Mouse (Mus musculus) kidney, embryonic 16.5 days (tissue): ENCODE results near the gene Ccdc130. TPM values are rescaled to one million over a fixed set of nuclear protein-coding genes. Genes with fewer than 3 reads are reported as not detected.

Source experiments
- ATAC-seq: fragments of 200-750 bp; cut with Nextera tagmentation; 2 replicates; pipeline ENCODE4 v1.8.0; 2017; ENCODE audit warnings: moderate TSS enrichment; ENCODE audit not compliant: low FRiP score, low TSS enrichment
- H3K27ac ChIP-seq: fragments of 300-500 bp; sonication (generic); 2 replicates; pipeline ENCODE4 v1.5.1; 2014; ENCODE audit warnings: low read length
- H3K27me3 ChIP-seq: fragments of 300-500 bp; sonication (generic); 2 replicates; pipeline ENCODE4 v1.6.1; 2014; ENCODE audit warnings: low read length, control low read depth, mixed read lengths; ENCODE audit not compliant: insufficient read depth
- H3K36me3 ChIP-seq: fragments of 300-500 bp; sonication (generic); 2 replicates; pipeline ENCODE4 v1.6.1; 2014; ENCODE audit warnings: low read length, control low read depth, mixed read lengths; ENCODE audit not compliant: insufficient read depth
- H3K4me1 ChIP-seq: fragments of 300-500 bp; sonication (generic); 2 replicates; pipeline ENCODE4 v1.6.1; 2014; ENCODE audit warnings: low read length, control low read depth, mixed read lengths; ENCODE audit not compliant: insufficient read depth
- H3K4me2 ChIP-seq: fragments of 300-500 bp; sonication (generic); replicated peaks from 2 replicates; pipeline ENCODE4 v1.6.1; 2014; ENCODE audit warnings: low read depth, low read length
- H3K4me3 ChIP-seq: fragments of 300-500 bp; sonication (generic); 2 replicates; pipeline ENCODE4 v1.5.1; 2014; ENCODE audit warnings: mild to moderate bottlenecking, low read length
- H3K9ac ChIP-seq: fragments of 300-500 bp; sonication (generic); replicated peaks from 2 replicates; pipeline ENCODE4 v1.6.1; 2014; ENCODE audit warnings: low read length
- H3K9me3 ChIP-seq: fragments of 300-500 bp; sonication (generic); 2 replicates; pipeline ENCODE4 v1.6.1; 2016; ENCODE audit warnings: low read length, control low read depth
- WGBS: fragments of 180-500 bp; shearing (Covaris S2); extraction: QIAGEN DNeasy Blood & Tissue Kit; methylation state at CpG from one replicate; pipeline ENCODE4 v1.1.7; 2014; 5-methylcytosine and 5-hydroxymethylcytosine counted together
- polyA plus RNA-seq: library from polyadenylated mRNA; unstranded; fragments of >200 nt; fragmentation: Nextera tagmentation; extraction: Ambion mirVana; gene quantifications from 2 replicates; pipeline ENCODE4 v1.2.1, GENCODE M21; 2015

The Ccdc130 gene
- polyA plus RNA-seq, 1 experiment from 2014 or later, result 20.5 TPM

DNA sequence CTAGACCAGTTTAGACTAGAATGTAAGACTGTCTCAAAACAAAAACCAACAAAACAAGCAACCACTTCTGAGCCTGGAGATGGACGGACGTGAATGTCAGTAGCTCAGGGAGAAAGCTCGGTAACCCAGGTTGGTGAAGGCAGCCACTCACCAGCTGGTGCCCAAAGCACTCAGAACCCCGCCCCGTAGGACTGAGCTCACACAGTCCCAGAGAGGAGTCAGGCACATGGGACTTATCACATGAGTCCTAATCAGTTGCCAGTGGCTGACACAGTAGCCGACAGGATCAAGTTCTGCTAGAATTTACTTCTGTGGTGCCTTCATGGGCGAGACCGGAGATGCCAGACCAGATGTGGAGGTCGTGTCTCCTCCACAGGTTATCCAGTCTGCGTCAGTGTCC is 10.6 kb upstream of the Ccdc130 start:
- no peak overlapping the region for H3K9ac ChIP-seq
- no peaks in the 10 kb centered on the region for H3K27me3 ChIP-seq
- no peak overlapping the region for H3K27ac ChIP-seq
- H3K4me3 ChIP-seq, result no peak overlapping the region
- no peaks in the 10 kb centered on the region for H3K36me3 ChIP-seq
- no peaks in the 10 kb centered on the region for H3K9me3 ChIP-seq
- 63% methylated on average over 10 of the region's 10 CpGs for WGBS
- no peak for ATAC-seq
- no peak overlapping the region for H3K4me2 ChIP-seq
- peaks cover 7% of the 10 kb centered on the region; the same call in 1 of the 2 replicates for H3K4me1 ChIP-seq

DNA sequence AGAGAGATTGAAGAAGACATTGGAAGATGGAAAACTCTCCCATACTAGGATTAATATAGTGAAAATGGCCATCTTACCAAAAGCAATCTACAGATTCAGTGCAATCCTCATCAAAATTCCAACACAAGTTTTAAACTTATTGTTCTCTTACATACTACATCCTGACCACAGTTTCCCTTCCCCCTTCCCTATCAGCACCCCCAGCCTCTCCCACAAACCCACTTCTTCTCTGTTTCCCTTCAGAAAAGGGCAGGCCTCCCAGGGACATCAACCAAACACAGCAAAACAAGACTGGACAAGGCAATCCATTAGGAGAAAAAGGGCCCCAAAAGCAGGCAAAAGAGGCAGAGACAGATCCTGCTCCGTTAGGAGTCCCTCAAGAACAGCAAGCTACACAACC is 6.3 kb upstream of the Ccdc130 start:
- WGBS, result 74% methylated on average over 1 of the region's 1 CpGs
- H3K27me3 ChIP-seq, result no peaks in the 10 kb centered on the region
- no peak overlapping the region for H3K27ac ChIP-seq
- no peaks in the 10 kb centered on the region for H3K9me3 ChIP-seq
- H3K4me3 ChIP-seq, result no peak overlapping the region
- no peaks in the 10 kb centered on the region for H3K36me3 ChIP-seq
- no peak overlapping the region for H3K9ac ChIP-seq
- H3K4me2 ChIP-seq, result no peak overlapping the region
- ATAC-seq, result no peak
- no peaks in the 10 kb centered on the region; the same call in 1 of the 2 replicates for H3K4me1 ChIP-seq

DNA sequence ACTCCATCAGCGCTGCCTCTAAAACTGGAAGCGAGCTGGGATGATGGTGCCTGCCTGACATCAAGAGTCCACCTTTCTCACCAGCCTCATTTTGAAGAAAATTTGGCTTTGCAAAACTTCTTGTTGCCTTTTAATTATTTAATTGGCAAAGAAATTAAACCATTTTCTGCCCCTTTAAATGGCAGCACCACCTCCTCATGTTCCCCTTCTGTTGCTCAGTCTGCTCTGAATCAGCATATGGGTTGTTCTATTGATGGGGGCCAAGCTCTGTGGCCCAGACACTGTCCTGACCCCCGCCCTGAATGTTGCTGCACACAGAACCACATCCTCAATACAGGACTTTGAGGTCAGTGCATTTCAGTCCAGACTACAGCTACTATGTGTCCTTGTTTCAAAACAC is 3.8 kb upstream of the Ccdc130 start:
- Histone ChIP-seq H3K4me3 (no peak overlapping the region), H3K9me3 (no peaks in the 10 kb centered on the region), H3K4me2 (no peak overlapping the region), H3K27me3 (no peaks in the 10 kb centered on the region), H3K9ac (no peak overlapping the region), H3K4me1 (peaks cover 7% of the 10 kb centered on the region), H3K27ac (no peak overlapping the region), H3K36me3 (no peaks in the 10 kb centered on the region)
- 81% methylated on average over 3 of the region's 3 CpGs for whole genome bisulfite sequencing
- ATAC-seq, result no peak

DNA sequence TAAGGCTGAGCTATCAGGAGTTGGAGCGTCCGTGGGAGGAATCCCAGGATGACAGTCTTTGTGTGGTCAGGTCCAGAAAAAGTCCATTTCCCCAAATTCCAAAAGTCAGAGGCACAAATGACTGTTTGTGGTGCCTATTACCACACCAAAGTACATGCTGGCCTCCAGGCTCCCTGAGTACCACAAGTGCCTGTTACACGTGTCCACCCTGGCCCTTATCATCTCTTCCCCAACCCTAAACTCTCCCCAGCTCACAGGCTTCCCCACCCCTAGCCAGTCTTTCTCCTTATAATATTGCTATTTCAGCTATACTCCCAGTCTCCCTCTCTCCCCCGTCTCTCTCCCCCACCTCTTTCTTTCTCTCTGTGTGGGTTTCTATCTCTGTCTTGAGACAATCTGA is 2.1 kb upstream of the Ccdc130 start:
- Histone ChIP-seq H3K9me3 (no peaks in the 10 kb centered on the region), H3K27me3 (no peaks in the 10 kb centered on the region), H3K27ac (no peak overlapping the region), H3K4me1 (peaks cover 7% of the 10 kb centered on the region), H3K4me2 (no peak overlapping the region), H3K4me3 (no peak overlapping the region), H3K36me3 (no peaks in the 10 kb centered on the region), H3K9ac (no peak overlapping the region)
- ATAC-seq, result no peak
- 82% methylated on average over 4 of the region's 4 CpGs for WGBS

DNA sequence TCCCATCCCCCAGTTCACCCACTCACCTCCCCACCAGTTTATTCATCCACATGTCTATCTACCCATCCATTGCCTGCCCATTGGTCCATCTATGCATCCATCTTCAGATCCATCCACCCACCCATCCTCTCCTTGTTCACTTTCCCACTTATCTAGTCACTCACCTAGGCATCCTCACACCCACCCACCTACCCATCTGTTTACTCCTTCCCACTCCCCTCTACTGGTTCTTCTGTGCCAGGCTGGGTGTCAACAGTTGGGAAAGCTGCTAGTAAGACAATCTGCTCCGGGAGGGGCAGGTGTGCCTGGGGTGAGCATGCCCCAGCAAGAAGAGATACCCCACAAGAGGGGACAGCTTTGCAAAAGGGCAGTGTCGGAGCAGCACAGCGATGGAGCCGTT is 9.1 kb downstream of the Ccdc130 start:
- peaks cover 12% of the 10 kb centered on the region for H3K4me1 ChIP-seq
- H3K27ac ChIP-seq, result no peak overlapping the region
- H3K9ac ChIP-seq, result no peak overlapping the region
- no peak overlapping the region for H3K4me2 ChIP-seq
- H3K9me3 ChIP-seq, result no peaks in the 10 kb centered on the region
- WGBS, result 91% methylated on average over 4 of the region's 4 CpGs
- ATAC-seq, result no peak
- no peaks in the 10 kb centered on the region for H3K27me3 ChIP-seq
- H3K36me3 ChIP-seq, result peaks cover 75% of the 10 kb centered on the region
- no peak overlapping the region for H3K4me3 ChIP-seq

DNA sequence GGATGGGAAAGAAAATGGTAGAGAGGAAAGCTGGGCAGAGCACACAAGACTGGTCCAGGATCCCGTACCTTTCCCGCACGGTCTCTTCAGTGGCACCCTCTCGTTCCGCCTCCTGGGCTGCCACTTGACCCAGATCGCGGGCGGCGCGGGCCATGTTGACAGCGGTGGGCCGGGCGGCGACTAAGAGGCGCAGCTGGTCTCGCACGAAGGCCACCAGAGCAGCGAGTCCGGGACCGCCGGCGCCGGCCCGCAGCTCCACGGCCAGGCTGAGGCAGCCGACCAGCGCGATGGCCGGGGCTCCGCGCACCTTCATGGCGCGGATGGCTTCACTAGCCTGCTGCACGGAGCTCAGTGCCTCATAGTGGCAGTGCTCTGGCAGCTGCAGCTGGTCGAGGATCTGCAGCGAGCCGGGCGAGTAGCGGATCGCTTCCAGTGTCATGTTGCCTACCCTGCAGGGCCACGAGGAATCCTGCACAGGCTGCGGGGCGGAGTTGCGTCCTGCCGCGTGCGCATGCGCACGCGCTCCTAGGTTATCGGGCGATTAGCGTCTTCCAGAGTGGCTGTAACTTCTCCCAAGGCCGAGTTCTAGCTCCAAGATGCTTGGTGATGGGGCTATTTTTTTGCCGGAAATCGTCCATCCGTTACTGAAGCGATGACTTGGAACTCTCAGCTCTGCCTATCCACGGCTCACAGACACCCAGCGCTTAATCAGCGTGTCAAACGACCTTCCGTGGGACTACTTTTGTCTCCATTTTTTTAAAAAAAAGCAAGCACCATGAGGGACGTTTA is 13.2 kb downstream of the Ccdc130 start, which contains the start of gene Mri1:
Gene Mri1 (minus strand): TSS at position 505 of the 789 bp plus-strand sequence.
- Histone ChIP-seq H3K9ac (peak within 1 kb of the TSS; percentile 84), H3K36me3 (peaks cover 69% of the 10 kb centered on the region), H3K4me3 (peak within 1 kb of the TSS; percentile 86), H3K27me3 (no peaks in the 10 kb centered on the region), H3K27ac (peak within 1 kb of the TSS; percentile 95), H3K9me3 (no peaks in the 10 kb centered on the region), H3K4me2 (peak within 1 kb of the TSS; percentile 97), H3K4me1 (peaks cover 15% of the 10 kb centered on the region)
- ATAC-seq, result peak; percentile 90
- under 1% methylated on average over 64 of the region's 64 CpGs for WGBS

DNA sequence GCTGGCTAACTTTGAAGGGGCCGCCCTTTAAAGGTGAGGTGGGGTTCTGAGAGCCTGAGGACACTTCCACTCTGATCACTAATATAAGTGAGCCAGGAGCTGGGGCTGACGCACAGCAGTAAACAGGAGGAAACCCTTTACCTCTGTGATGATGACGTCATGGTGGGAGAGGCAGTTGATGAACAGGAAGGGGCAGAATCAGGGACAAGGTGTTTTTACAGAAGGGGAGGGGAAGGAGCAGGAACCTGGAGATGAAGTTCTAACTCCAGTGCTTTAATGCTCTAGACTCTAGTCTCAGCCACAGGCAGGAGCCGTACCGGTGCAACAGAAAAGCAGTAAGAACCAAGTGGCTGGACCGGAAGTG is 13.7 kb downstream of the Ccdc130 start:
- Histone ChIP-seq H3K9me3 (no peaks in the 10 kb centered on the region), H3K27me3 (no peaks in the 10 kb centered on the region), H3K9ac (peak overlapping the region; percentile 84), H3K4me3 (peak overlapping the region; percentile 86), H3K27ac (peak overlapping the region; percentile 95), H3K4me2 (peak overlapping the region; percentile 97), H3K36me3 (peaks cover 64% of the 10 kb centered on the region), H3K4me1 (peaks cover 15% of the 10 kb centered on the region)
- 15% methylated on average over 6 of the region's 6 CpGs for WGBS
- ATAC-seq, result peak; percentile 39

DNA sequence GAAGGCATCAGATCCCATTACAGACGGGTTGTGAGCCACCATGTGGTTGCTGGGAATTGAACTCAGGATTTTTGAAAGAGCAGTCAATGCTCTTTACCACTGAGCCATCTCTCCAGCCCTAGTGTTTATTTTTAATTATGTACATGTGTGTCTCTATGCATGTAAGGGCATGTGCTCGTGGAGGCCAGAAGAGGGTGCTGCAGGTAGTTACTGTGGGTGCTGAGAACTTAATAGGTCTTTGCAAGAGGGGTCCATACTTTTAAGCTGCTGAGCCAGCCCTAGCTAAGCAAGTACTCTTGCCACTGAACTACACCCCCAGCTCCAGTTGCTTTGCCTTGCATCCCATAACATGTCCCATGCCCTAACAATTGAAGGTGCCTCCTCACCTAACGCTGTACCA is 14.3 kb downstream of the Ccdc130 start:
- H3K36me3 ChIP-seq, result peaks cover 58% of the 10 kb centered on the region
- peak overlapping the region; percentile 95; the same call in 1 of the 2 replicates for H3K27ac ChIP-seq

DNA sequence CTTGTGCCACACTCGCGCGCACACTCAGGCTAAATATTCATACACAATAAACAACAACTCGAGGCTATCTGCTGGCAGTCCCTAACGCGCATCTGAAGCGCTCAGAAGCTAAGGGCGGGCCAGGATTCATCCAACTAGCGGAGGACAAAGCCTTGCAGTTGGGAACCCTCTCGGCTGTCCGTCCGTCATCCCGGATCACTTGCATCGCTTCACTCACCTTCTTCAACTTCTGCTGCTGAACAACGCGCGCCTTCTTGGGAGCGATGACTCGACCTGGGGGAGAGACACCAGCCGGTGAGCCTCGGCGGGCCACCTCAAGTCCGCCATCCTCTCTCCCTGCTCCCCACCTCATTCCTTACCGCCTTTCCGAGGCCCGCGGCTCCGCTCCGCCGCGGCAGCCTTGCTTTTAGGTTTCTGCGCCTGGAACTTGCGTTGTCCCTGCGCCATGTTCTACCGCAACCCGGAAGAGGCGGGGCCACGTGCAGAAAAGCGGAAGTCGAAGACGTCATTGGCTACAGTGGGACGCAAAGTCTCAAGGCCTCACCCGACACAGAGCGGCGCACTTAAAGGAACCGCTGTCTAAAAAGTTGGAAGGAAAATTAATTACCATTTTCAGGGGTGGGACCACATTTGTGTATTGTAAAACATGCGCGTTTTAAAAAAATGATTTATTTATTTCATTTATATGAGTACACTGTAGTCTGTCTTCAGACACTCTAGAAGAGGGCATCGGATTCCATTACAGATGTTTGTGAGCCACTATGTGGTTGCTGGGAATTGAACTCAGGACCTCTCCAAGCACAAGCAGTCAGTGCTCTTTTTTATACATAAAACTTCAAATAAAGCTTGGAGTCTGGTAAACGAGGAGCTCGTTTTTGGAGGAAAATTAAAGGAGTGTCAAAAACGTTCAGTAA is 20.7 kb downstream of the Ccdc130 start, which contains the start of gene D8Ertd738e:
Gene D8Ertd738e (minus strand): TSS at position 463 of the 914 bp plus-strand sequence.
- Histone ChIP-seq H3K9me3 (no peaks in the 10 kb centered on the region), H3K4me3 (peak within 1 kb of the TSS; percentile 84), H3K4me2 (peak within 1 kb of the TSS; percentile 63), H3K36me3 (peaks cover 52% of the 10 kb centered on the region), H3K9ac (peak within 1 kb of the TSS; percentile 93), H3K27me3 (no peaks in the 10 kb centered on the region), H3K27ac (peak within 1 kb of the TSS; percentile 83), H3K4me1 (no peaks in the 10 kb centered on the region)
- ATAC-seq, result peak; percentile 92
- 4% methylated on average over 52 of the region's 52 CpGs for WGBS

More for the DNA sequence above, 14.3 kb downstream of the Ccdc130 start:
- H3K4me1 ChIP-seq, result peaks cover 15% of the 10 kb centered on the region
- H3K27me3 ChIP-seq, result no peaks in the 10 kb centered on the region
- no peaks in the 10 kb centered on the region for H3K9me3 ChIP-seq
- 93% methylated on average over 3 of the region's 3 CpGs for WGBS
- peak overlapping the region; percentile 86 for H3K4me3 ChIP-seq
- no peak for ATAC-seq
- H3K9ac ChIP-seq, result peak overlapping the region; percentile 84
- peak overlapping the region; percentile 97 for H3K4me2 ChIP-seq
